Mouse (Mus musculus) stomach, postnatal 0 days (tissue): ENCODE measurements around the gene Prima1.

ENCODE experiments used
- CTCF ChIP-seq: IDR thresholded peaks from 2 replicates; pipeline ENCODE4 v1.5.1; 2016; ENCODE audit warnings: antibody characterized with exemption, low read depth, mild to moderate bottlenecking, moderate library complexity
- EP300 ChIP-seq: optimal IDR thresholded peaks from 2 replicates; pipeline ENCODE3; 2016; ENCODE audit warnings: antibody characterized with exemption

DNA sequence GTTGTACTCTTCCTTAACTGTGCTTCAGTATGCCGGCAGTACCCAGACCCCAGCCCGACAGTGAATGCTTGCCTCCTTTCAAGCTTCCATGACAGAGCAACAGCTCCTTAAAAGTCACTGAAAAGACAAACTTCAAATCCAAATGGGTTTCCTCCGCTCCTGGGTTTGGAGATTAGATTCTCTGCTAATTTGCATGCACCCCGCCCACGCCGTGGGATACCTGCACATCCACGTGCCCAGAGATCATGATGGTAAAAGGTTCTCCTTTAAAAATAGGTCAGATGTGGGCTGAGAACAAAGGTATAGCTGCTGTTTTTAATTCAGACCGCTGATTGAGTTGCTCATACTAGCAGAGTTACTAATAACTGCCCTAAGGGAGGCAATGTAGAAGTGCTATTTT is 82.9 kb downstream of the Prima1 start:
- TF ChIP-seq CTCF (no peak), EP300 (no peak)
